Mouse (Mus musculus) skeletal muscle tissue, adult 2 months (tissue): Measurements from ENCODE around the gene Myh6.
"Not testable (repeated sequence)": the region's sequence is repeated elsewhere in the genome, so short reads cannot be mapped to it uniquely, and the experiment has no call there.

Experiments
- DNase-seq: peaks from one replicate; pipeline ENCODE4 v3.0.0-alpha.2; 2012; ENCODE audit warnings: low read depth, low spot score

Gene Myh6

GRCm38 (mm10) chr14:54958503-54958902, 8.2 kb downstream of the Myh6 start:
- no peak for DNase-seq

- no peak for DNase-seq
Measured at GRCm38 (mm10) chr14:54956533-54956932, 10.2 kb downstream of the Myh6 start.

GRCm38 (mm10) chr14:54955481-54955880, 11.2 kb downstream of the Myh6 start:
- DNase-seq: no peak

- no peak for DNase-seq
Measured at GRCm38 (mm10) chr14:54954474-54954873, 12.3 kb downstream of the Myh6 start.

- no peak for DNase-seq
Measured at GRCm38 (mm10) chr14:54953664-54954206, 13.0 kb downstream of the Myh6 start.

GRCm38 (mm10) chr14:54951587-54951986, 15.1 kb downstream of the Myh6 start:
- no peak for DNase-seq

GRCm38 (mm10) chr14:54950493-54950892, 16.2 kb downstream of the Myh6 start:
- DNase-seq: no peak

GRCm38 (mm10) chr14:54948781-54949180, 17.9 kb downstream of the Myh6 start:
- DNase-seq: no peak

GRCm38 (mm10) chr14:54947008-54947407, 19.7 kb downstream of the Myh6 start:
- DNase-seq: not testable (repeated sequence)

GRCm38 (mm10) chr14:54945975-54946704, 20.6 kb downstream of the Myh6 start:
- DNase-seq: no peak

- DNase-seq: no peak
Measured at GRCm38 (mm10) chr14:54944939-54945338, 21.8 kb downstream of the Myh6 start.

- DNase-seq: no peak
Measured at GRCm38 (mm10) chr14:54943971-54944370, 22.8 kb downstream of the Myh6 start.

- no peak for DNase-seq
Measured at GRCm38 (mm10) chr14:54942479-54942878, 24.2 kb downstream of the Myh6 start.

GRCm38 (mm10) chr14:54941024-54941978, 25.4 kb downstream of the Myh6 start:
- no peak for DNase-seq

GRCm38 (mm10) chr14:54940176-54940530, 26.6 kb downstream of the Myh6 start:
- no peak for DNase-seq

GRCm38 (mm10) chr14:54939434-54940175, 27.1 kb downstream of the Myh6 start:
- DNase-seq: peak; percentile 44

- no peak for DNase-seq
Measured at GRCm38 (mm10) chr14:54938431-54939219, 28.1 kb downstream of the Myh6 start.

GRCm38 (mm10) chr14:54937361-54938182, 29.2 kb downstream of the Myh6 start:
- no peak for DNase-seq

GRCm38 (mm10) chr14:54936831-54937160, 29.9 kb downstream of the Myh6 start:
- DNase-seq: no peak
